Comparison of ENCODE assay signal across 21 mouse cellular contexts in genomic region chr4:50087860-50088259, GRCm38 (mm10).
DNase-seq lines count a peak whose midpoint lies in the region; ATAC-seq and TF ChIP-seq lines count a peak whose summit lies in the region.
"Had no signal": no experiment of that assay in that cellular context is flagged by ENCODE, and none has a peak within 500 bp of the region (broad histone marks: within the 10 kb centered on the region; RNA-seq: fewer than 3 reads in every experiment).

No protein-coding gene starts in this region.

- no peak for TF ChIP-seq POLR2A in brain, embryonic 14.5 days (IDR thresholded peaks at IDR 0.05; ENCODE audit: borderline replicate concordance, extremely low read depth, insufficient read depth, insufficient read length, poor library complexity, severe bottlenecking)

- no peak for DNase-seq in limb, embryonic 10.5 days (ENCODE audit: low spot score)
- DNase-seq in brain, embryonic 14.5 days (ENCODE audit: low read depth), result peak; percentile 6
- DNase-seq in spleen, postnatal 4 days (ENCODE audit: low spot score in 2 of 2), result no peak
- no peak for DNase-seq in layer of hippocampus, adult 11-12 months (ENCODE audit: low spot score)
- DNase-seq: adrenal gland, adult 8-10 months; adrenal gland, postnatal 14 days; adrenal gland, postnatal 36 days; cerebellum, adult 11-12 months; cerebellum, adult 2 months; cerebellum, adult 9-10 months; cerebellum, postnatal 10 days; cerebellum, postnatal 25 days; forebrain, postnatal 0 days had no signal

- H3K9ac ChIP-seq in limb, embryonic 13.5 days, result no peak overlapping the region
- H3K9ac ChIP-seq in limb, embryonic 15.5 days, result no peak overlapping the region
- H3K9ac ChIP-seq: embryonic facial prominence, embryonic 12.5 days; forebrain, embryonic 13.5 days; forebrain, embryonic 15.5 days; forebrain, postnatal 0 days had no signal

- H3K4me2 ChIP-seq in limb, embryonic 13.5 days (replicated peaks), result no peak overlapping the region
- no peak overlapping the region for H3K4me2 ChIP-seq in limb, embryonic 15.5 days
- H3K4me2 ChIP-seq: embryonic facial prominence, embryonic 12.5 days; forebrain, embryonic 13.5 days; forebrain, embryonic 15.5 days had no signal

- H3K4me3 ChIP-seq in limb, embryonic 13.5 days, result no peak overlapping the region
- no peak overlapping the region for H3K4me3 ChIP-seq in limb, embryonic 10.5 days
- no peak overlapping the region for H3K4me3 ChIP-seq in limb, embryonic 15.5 days
- H3K4me3 ChIP-seq: embryonic facial prominence, embryonic 10.5 days; embryonic facial prominence, embryonic 12.5 days; forebrain, embryonic 13.5 days; forebrain, embryonic 15.5 days had no signal

- ATAC-seq in limb, embryonic 13.5 days (ENCODE audit: low FRiP score, low read depth), result peak; percentile 66; the same call in 1 of the 2 replicates
- ATAC-seq in limb, embryonic 15.5 days (ENCODE audit: insufficient number of reproducible peaks, low FRiP score, low TSS enrichment, low read depth), result peak; percentile 65; the same call in 1 of the 2 replicates
- ATAC-seq: activated CD4-positive, CD25-positive, alpha-beta regulatory T cell, adult 4 months; forebrain, embryonic 13.5 days; forebrain, embryonic 15.5 days; forebrain, postnatal 0 days; Patski had no signal

- H3K4me1 ChIP-seq in limb, embryonic 13.5 days, result no peaks in the 10 kb centered on the region
- H3K4me1 ChIP-seq in limb, embryonic 10.5 days, result no peaks in the 10 kb centered on the region
- H3K4me1 ChIP-seq in limb, embryonic 15.5 days, result no peaks in the 10 kb centered on the region
- H3K4me1 ChIP-seq: embryonic facial prominence, embryonic 10.5 days; embryonic facial prominence, embryonic 12.5 days; forebrain, embryonic 13.5 days; forebrain, embryonic 15.5 days had no signal

- no peaks in the 10 kb centered on the region for H3K27me3 ChIP-seq in limb, embryonic 13.5 days
- no peaks in the 10 kb centered on the region for H3K27me3 ChIP-seq in limb, embryonic 10.5 days (ENCODE audit: low read depth, poor library complexity, severe bottlenecking)
- H3K27me3 ChIP-seq in limb, embryonic 15.5 days, result no peaks in the 10 kb centered on the region
- H3K27me3 ChIP-seq: embryonic facial prominence, embryonic 12.5 days; forebrain, embryonic 13.5 days; forebrain, embryonic 15.5 days; Patski had no signal

- H3K36me3 ChIP-seq in limb, embryonic 13.5 days, result no peaks in the 10 kb centered on the region
- H3K36me3 ChIP-seq in limb, embryonic 10.5 days, result no peaks in the 10 kb centered on the region
- H3K36me3 ChIP-seq in limb, embryonic 15.5 days, result no peaks in the 10 kb centered on the region
- H3K36me3 ChIP-seq: embryonic facial prominence, embryonic 10.5 days; embryonic facial prominence, embryonic 12.5 days; forebrain, embryonic 15.5 days had no signal

- no peaks in the 10 kb centered on the region for H3K9me3 ChIP-seq in limb, embryonic 13.5 days
- H3K9me3 ChIP-seq in limb, embryonic 10.5 days (replicated peaks), result no peaks in the 10 kb centered on the region
- H3K9me3 ChIP-seq in limb, embryonic 15.5 days, result no peaks in the 10 kb centered on the region
- H3K9me3 ChIP-seq: embryonic facial prominence, embryonic 10.5 days; embryonic facial prominence, embryonic 12.5 days; forebrain, embryonic 13.5 days; forebrain, embryonic 15.5 days had no signal

- TF ChIP-seq CTCF in brain, embryonic 14.5 days (IDR thresholded peaks at IDR 0.05; ENCODE audit: borderline replicate concordance, extremely low read depth, insufficient read depth, insufficient read length), result no peak

- H3K27ac ChIP-seq in limb, embryonic 13.5 days, result no peak overlapping the region
- no peak overlapping the region for H3K27ac ChIP-seq in limb, embryonic 10.5 days
- H3K27ac ChIP-seq in limb, embryonic 15.5 days, result no peak overlapping the region
- H3K27ac ChIP-seq: embryonic facial prominence, embryonic 10.5 days; embryonic facial prominence, embryonic 12.5 days; forebrain, embryonic 13.5 days; forebrain, embryonic 15.5 days had no signal
